Comparison of ENCODE assay signal across 10 mouse cellular contexts in the genomic region with DNA sequence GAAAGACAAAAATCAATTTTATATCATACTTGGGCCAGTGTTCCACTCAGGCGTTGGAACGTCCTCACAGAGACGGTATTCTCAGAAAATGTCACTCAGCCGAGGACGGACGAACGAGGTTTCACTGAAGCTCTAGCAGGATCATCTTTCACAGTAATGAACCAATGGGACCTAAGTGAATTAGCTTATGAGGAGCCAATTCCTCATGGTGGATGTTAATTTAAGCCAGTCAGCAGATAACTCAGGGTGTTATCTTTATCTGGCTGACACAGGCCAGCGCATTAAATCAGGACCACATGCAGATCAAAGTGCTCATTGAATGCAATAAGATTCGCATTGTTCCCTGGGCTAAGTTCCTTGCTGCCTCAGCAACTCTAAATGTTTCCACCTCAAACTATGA. TPM values are rescaled to one million over a fixed set of nuclear protein-coding genes. Genes with fewer than 3 reads are reported as not detected.
DNase-seq lines count a peak whose midpoint lies in the region; ATAC-seq and TF ChIP-seq lines count a peak whose summit lies in the region.
"Had no signal": no experiment of that assay in that cellular context is flagged by ENCODE, and none has a peak within 500 bp of the region (broad histone marks: within the 10 kb centered on the region; RNA-seq: fewer than 3 reads in every experiment).

No protein-coding gene starts in this region.

- TF ChIP-seq EP300 in heart, postnatal 0 days (IDR thresholded peaks at IDR 0.05; ENCODE audit: low read depth) = no peak

- H3K9me3 ChIP-seq in heart, postnatal 0 days (replicated peaks; ENCODE audit: control insufficient read depth, low read length) = no peaks in the 10 kb centered on the region
- no peaks in the 10 kb centered on the region for H3K9me3 ChIP-seq in forebrain, embryonic 14.5 days (replicated peaks; ENCODE audit: control insufficient read depth, low read length)
- no peaks in the 10 kb centered on the region for H3K9me3 ChIP-seq in midbrain, embryonic 13.5 days

- 24% methylated on average over 9 of the region's 9 CpGs for WGBS in heart, postnatal 0 days
- WGBS in forebrain, embryonic 14.5 days = 31% methylated on average over 9 of the region's 9 CpGs
- 12% methylated on average over 9 of the region's 9 CpGs for WGBS in midbrain, embryonic 13.5 days

- H3K4me3 ChIP-seq in heart, postnatal 0 days (ENCODE audit: low read depth, low read length) = no peak overlapping the region
- H3K4me3 ChIP-seq in brown adipose tissue, adult 24 weeks (ENCODE audit: insufficient read depth, low read depth, low read length) = no peak overlapping the region
- no peak overlapping the region for H3K4me3 ChIP-seq in forebrain, embryonic 14.5 days (ENCODE audit: low read depth, low read length)
- no peak overlapping the region for H3K4me3 ChIP-seq in midbrain, embryonic 13.5 days (replicated peaks)

- no peaks in the 10 kb centered on the region for H3K27me3 ChIP-seq in heart, postnatal 0 days (ENCODE audit: control insufficient read depth, insufficient read depth, low read length)
- no peaks in the 10 kb centered on the region for H3K27me3 ChIP-seq in forebrain, embryonic 14.5 days (replicated peaks; ENCODE audit: control insufficient read depth, insufficient read depth, low read length)
- H3K27me3 ChIP-seq in midbrain, embryonic 13.5 days = 0 out of 2 replicates have a peak, but pooled peaks cover 5% of the 10 kb centered on the region

- peaks cover 19% of the 10 kb centered on the region for H3K36me3 ChIP-seq in heart, postnatal 0 days (replicated peaks; ENCODE audit: control insufficient read depth, insufficient read depth, low read length)
- peaks cover 21% of the 10 kb centered on the region for H3K36me3 ChIP-seq in forebrain, embryonic 14.5 days (ENCODE audit: control insufficient read depth, insufficient read depth, low read length)
- H3K36me3 ChIP-seq in midbrain, embryonic 13.5 days = peaks cover 34% of the 10 kb centered on the region

- H3K4me2 ChIP-seq in heart, postnatal 0 days (ENCODE audit: low read depth, low read length) = no peak overlapping the region
- H3K4me2 ChIP-seq in forebrain, embryonic 14.5 days (ENCODE audit: low read length) = peak overlapping the region; percentile 42; the same call in 1 of the 2 replicates
- H3K4me2 ChIP-seq in midbrain, embryonic 13.5 days (replicated peaks) = peak overlapping the region; percentile 42

- H3K9ac ChIP-seq in heart, postnatal 0 days (replicated peaks; ENCODE audit: low read depth, low read length) = no peak overlapping the region
- H3K9ac ChIP-seq in forebrain, embryonic 14.5 days (ENCODE audit: low read length) = no peak overlapping the region
- H3K9ac ChIP-seq in midbrain, embryonic 13.5 days (replicated peaks) = peak overlapping the region; percentile 44; the same call in 1 of the 2 replicates
- H3K9ac ChIP-seq: liver, embryonic 14.5 days had no signal

- no peak for TF ChIP-seq CTCF in heart, postnatal 0 days (IDR thresholded peaks at IDR 0.05; ENCODE audit: low read depth)

- DNase-seq in heart, postnatal 0 days (ENCODE audit: low spot score) = no peak
- DNase-seq in heart, adult 8-10 months (ENCODE audit: low spot score) = no peak
- DNase-seq in forebrain, embryonic 14.5 days (ENCODE audit: low spot score) = no peak
- DNase-seq in ovary, postnatal 10 days (ENCODE audit: low spot score) = no peak
- no peak for DNase-seq in frontal cortex, postnatal 25 days (ENCODE audit: low spot score in 2 of 2)
- DNase-seq in left cerebral cortex, adult 18-20 months (ENCODE audit: low spot score in 2 of 2) = no peak

- H3K4me1 ChIP-seq in heart, postnatal 0 days (ENCODE audit: control insufficient read depth, insufficient read depth) = peaks cover 14% of the 10 kb centered on the region; the same call in 1 of the 2 replicates
- H3K4me1 ChIP-seq in brown adipose tissue, adult 24 weeks (ENCODE audit: control insufficient read depth, insufficient read depth, insufficient read length, low read length) = peaks cover 25% of the 10 kb centered on the region
- H3K4me1 ChIP-seq in forebrain, embryonic 14.5 days (ENCODE audit: control insufficient read depth, insufficient read depth, low read length) = peaks cover 8% of the 10 kb centered on the region
- H3K4me1 ChIP-seq in midbrain, embryonic 13.5 days (replicated peaks) = peaks cover 33% of the 10 kb centered on the region

- ATAC-seq in heart, postnatal 0 days (ENCODE audit: insufficient read depth, low read depth) = 0 out of 2 replicates have a peak, but pooled peaks have one; percentile 19
- peak; percentile 30 for ATAC-seq in forebrain, embryonic 14.5 days
- peak; percentile 77 for ATAC-seq in midbrain, embryonic 13.5 days
- ATAC-seq: inflammation-experienced regulatory T-cells, adult 6 months had no signal

- peak overlapping the region; percentile 63 for H3K27ac ChIP-seq in heart, postnatal 0 days (ENCODE audit: low read depth)
- H3K27ac ChIP-seq in brown adipose tissue, adult 24 weeks (replicated peaks; ENCODE audit: low read depth, low read length) = peak overlapping the region; percentile 96
- peak overlapping the region; percentile 62; the same call in 1 of the 2 replicates for H3K27ac ChIP-seq in forebrain, embryonic 14.5 days (ENCODE audit: low read depth, low read length)
- H3K27ac ChIP-seq in midbrain, embryonic 13.5 days = peak overlapping the region; percentile 90
- H3K27ac ChIP-seq: liver, embryonic 14.5 days had no signal

RNA-seq across cellular contexts. Expression of a gene that starts 53.0 kb away (rescaled TPM):
- total RNA-seq in heart, postnatal 0 days (2014; rRNA removed; ENCODE audit: low replicate concordance) = 1.4 and 2.7 TPM in 2 replicates
- 3.7 and 4.1 TPM in 2 replicates for polyA plus RNA-seq in heart, postnatal 0 days (2015; fragmentation: Nextera tagmentation; extraction: Ambion mirVana)
- under 1 TPM in 3 of 4 experiments, not detected in 1; 0.25 to 0.43 (median 0.35) TPM for total RNA-seq in heart, adult 8-10 months (2022)
- 3.1 TPM in 1 of 2 replicates, not detected in the other for polyA plus RNA-seq in brown adipose tissue, adult 24 weeks (2012; ENCODE audit: insufficient read depth, insufficient read length, missing spikeins)
- 11.1 and 12.6 TPM in 2 replicates for polyA plus RNA-seq in forebrain, embryonic 14.5 days (2014; fragmentation: Nextera tagmentation; extraction: Ambion mirVana)
- polyA plus RNA-seq in midbrain, embryonic 13.5 days (2015; fragmentation: Nextera tagmentation; extraction: Ambion mirVana) = 8.6 and 9.7 TPM in 2 replicates
- total RNA-seq in left cerebral cortex, adult 18-20 months (2021) = under 1 TPM; 0.35 to 0.37 TPM

Comparison
In these comparisons a context has a peak if more than half of its experiments do, and no peak if none do; other contexts are left out.
1. ATAC-seq: peak in every context shown above with its lines; median percentile 77 in midbrain, embryonic 13.5 days; 30 in forebrain, embryonic 14.5 days; 19 in heart, postnatal 0 days.